Comparison of ENCODE assay signal across 19 mouse cellular contexts in the genomic region with DNA sequence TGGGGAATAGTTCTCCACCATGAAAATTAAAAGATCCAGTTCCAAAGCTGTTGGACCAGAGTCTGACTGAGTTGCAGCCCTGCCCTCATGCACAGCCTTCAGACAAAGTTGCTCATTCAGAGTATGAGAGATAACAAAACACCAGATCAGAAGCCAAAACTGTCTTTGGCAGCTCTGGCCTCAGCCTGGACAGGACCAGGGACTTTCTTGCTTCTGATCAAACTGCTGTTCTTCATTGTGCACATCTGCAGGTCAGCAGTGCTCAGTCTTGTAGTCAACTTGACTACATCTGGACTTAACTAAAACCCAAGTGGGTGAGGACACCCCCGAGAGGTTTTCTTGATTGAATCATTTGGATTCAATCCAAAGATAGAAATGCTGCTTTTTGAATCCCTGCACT.
DNase-seq lines count a peak whose midpoint lies in the region; ATAC-seq and TF ChIP-seq lines count a peak whose summit lies in the region.
"Had no signal": no experiment of that assay in that cellular context is flagged by ENCODE, and none has a peak within 500 bp of the region (broad histone marks: within the 10 kb centered on the region; RNA-seq: fewer than 3 reads in every experiment).

No protein-coding gene starts in this region.

- no peak overlapping the region for H3K4me2 ChIP-seq in lung, embryonic 14.5 days
- no peak overlapping the region for H3K4me2 ChIP-seq in embryonic facial prominence, embryonic 15.5 days (replicated peaks)
- H3K4me2 ChIP-seq in midbrain, embryonic 14.5 days (ENCODE audit: low read length), result no peak overlapping the region
- H3K4me2 ChIP-seq: hindbrain, embryonic 14.5 days; intestine, embryonic 15.5 days; kidney, embryonic 15.5 days; neural tube, embryonic 13.5 days had no signal

- H3K27me3 ChIP-seq in lung, embryonic 14.5 days (ENCODE audit: insufficient read depth, low read length), result no peaks in the 10 kb centered on the region
- no peaks in the 10 kb centered on the region for H3K27me3 ChIP-seq in embryonic facial prominence, embryonic 15.5 days
- H3K27me3 ChIP-seq in midbrain, embryonic 14.5 days (ENCODE audit: control insufficient read depth, insufficient read depth, low read length), result no peaks in the 10 kb centered on the region
- H3K27me3 ChIP-seq: intestine, embryonic 15.5 days; kidney, embryonic 15.5 days; neural tube, embryonic 13.5 days had no signal

- ATAC-seq in frontal cortex, adult (ENCODE audit: low TSS enrichment), result peak; percentile 22; the same call in 1 of the 2 replicates
- no peak for ATAC-seq in lung, embryonic 14.5 days (ENCODE audit: insufficient read depth)
- ATAC-seq in embryonic facial prominence, embryonic 15.5 days (ENCODE audit: insufficient number of reproducible peaks, low FRiP score, low TSS enrichment, low read depth), result 0 out of 2 replicates have a peak, but pooled peaks have one; percentile 15
- ATAC-seq in midbrain, embryonic 14.5 days (ENCODE audit: low FRiP score, low TSS enrichment), result no peak
- ATAC-seq: forebrain, embryonic 14.5 days; intestine, embryonic 15.5 days; liver, postnatal 0 days had no signal

- no peak overlapping the region for H3K27ac ChIP-seq in lung, embryonic 14.5 days (ENCODE audit: low read depth)
- no peak overlapping the region; the same call in 1 of the 2 replicates for H3K27ac ChIP-seq in embryonic facial prominence, embryonic 15.5 days (replicated peaks)
- H3K27ac ChIP-seq in midbrain, embryonic 14.5 days (replicated peaks; ENCODE audit: low read depth, low read length), result no peak overlapping the region
- H3K27ac ChIP-seq: hindbrain, embryonic 14.5 days; intestine, embryonic 15.5 days; kidney, embryonic 15.5 days; neural tube, embryonic 13.5 days had no signal

- no peaks in the 10 kb centered on the region for H3K9me3 ChIP-seq in lung, embryonic 14.5 days (ENCODE audit: low read depth, low read length)
- no peaks in the 10 kb centered on the region for H3K9me3 ChIP-seq in embryonic facial prominence, embryonic 15.5 days (replicated peaks)
- H3K9me3 ChIP-seq in midbrain, embryonic 14.5 days (ENCODE audit: control insufficient read depth, low read length), result no peaks in the 10 kb centered on the region
- H3K9me3 ChIP-seq: intestine, embryonic 15.5 days; kidney, embryonic 15.5 days; neural tube, embryonic 13.5 days had no signal

- H3K9ac ChIP-seq in lung, embryonic 14.5 days, result no peak overlapping the region
- no peak overlapping the region for H3K9ac ChIP-seq in embryonic facial prominence, embryonic 15.5 days
- no peak overlapping the region for H3K9ac ChIP-seq in midbrain, embryonic 14.5 days (replicated peaks; ENCODE audit: low read length)
- H3K9ac ChIP-seq: hindbrain, embryonic 14.5 days; intestine, embryonic 15.5 days; kidney, embryonic 15.5 days; liver, postnatal 0 days; neural tube, embryonic 13.5 days had no signal

- no peaks in the 10 kb centered on the region for H3K36me3 ChIP-seq in lung, embryonic 14.5 days (ENCODE audit: insufficient read depth)
- H3K36me3 ChIP-seq in embryonic facial prominence, embryonic 15.5 days, result no peaks in the 10 kb centered on the region
- H3K36me3 ChIP-seq in midbrain, embryonic 14.5 days (ENCODE audit: control insufficient read depth, insufficient read depth, low read length), result no peaks in the 10 kb centered on the region
- H3K36me3 ChIP-seq: intestine, embryonic 15.5 days; kidney, embryonic 15.5 days; neural tube, embryonic 13.5 days had no signal

- no peak for DNase-seq in frontal cortex, adult 2 months (ENCODE audit: extremely low spot score in 1 of 2, low spot score in 1 of 2)
- peak; percentile 14 for DNase-seq in lung, embryonic 14.5 days
- no peak for DNase-seq in lung, postnatal 10 days
- no peak for DNase-seq in urinary bladder, adult 18-20 months (ENCODE audit: low spot score in 2 of 2)
- no peak for DNase-seq in midbrain, embryonic 14.5 days
- DNase-seq in spleen, adult 18-20 months, result no peak
- DNase-seq: cerebellum, adult 18-20 months; liver; liver, postnatal 0 days; lung, postnatal 36 days; thymus, postnatal 4 days had no signal

- 19% methylated on average over 1 of the region's 1 CpGs for WGBS in lung, embryonic 14.5 days
- WGBS in embryonic facial prominence, embryonic 15.5 days, result 25% methylated on average over 1 of the region's 1 CpGs
- WGBS in midbrain, embryonic 14.5 days, result 85% methylated on average over 1 of the region's 1 CpGs

- TF ChIP-seq CTCF in lung, embryonic 14.5 days (IDR thresholded peaks at IDR 0.05; ENCODE audit: low read depth), result no peak

- no peak overlapping the region for H3K4me3 ChIP-seq in lung, embryonic 14.5 days (ENCODE audit: low read depth, low read length)
- no peak overlapping the region for H3K4me3 ChIP-seq in embryonic facial prominence, embryonic 15.5 days (replicated peaks)
- H3K4me3 ChIP-seq in midbrain, embryonic 14.5 days (replicated peaks; ENCODE audit: low read depth, low read length), result no peak overlapping the region
- H3K4me3 ChIP-seq: erythroblast, embryonic 14.5 days; intestine, embryonic 15.5 days; kidney, embryonic 15.5 days; neural tube, embryonic 13.5 days had no signal

- no peaks in the 10 kb centered on the region for H3K4me1 ChIP-seq in lung, embryonic 14.5 days (ENCODE audit: insufficient read depth)
- H3K4me1 ChIP-seq in embryonic facial prominence, embryonic 15.5 days, result peaks cover 10% of the 10 kb centered on the region; the same call in 1 of the 2 replicates
- no peaks in the 10 kb centered on the region for H3K4me1 ChIP-seq in midbrain, embryonic 14.5 days (ENCODE audit: control insufficient read depth, insufficient read depth, low read length)
- H3K4me1 ChIP-seq: intestine, embryonic 15.5 days; kidney, embryonic 15.5 days; neural tube, embryonic 13.5 days had no signal

Comparison
In these comparisons a context has a peak if more than half of its experiments do, and no peak if none do; other contexts are left out.
1. ATAC-seq: peak in frontal cortex, adult (single experiment) and embryonic facial prominence, embryonic 15.5 days (single experiment); none in lung, embryonic 14.5 days (single experiment) and midbrain, embryonic 14.5 days (single experiment).